Mouse (Mus musculus) cerebellum, adult 11-12 months (tissue): Measurements from ENCODE around the gene Ccdc78.

ENCODE experiments used
- DNase-seq: peaks from one replicate; pipeline ENCODE4 v3.0.0; 2022

Gene Ccdc78

DNA sequence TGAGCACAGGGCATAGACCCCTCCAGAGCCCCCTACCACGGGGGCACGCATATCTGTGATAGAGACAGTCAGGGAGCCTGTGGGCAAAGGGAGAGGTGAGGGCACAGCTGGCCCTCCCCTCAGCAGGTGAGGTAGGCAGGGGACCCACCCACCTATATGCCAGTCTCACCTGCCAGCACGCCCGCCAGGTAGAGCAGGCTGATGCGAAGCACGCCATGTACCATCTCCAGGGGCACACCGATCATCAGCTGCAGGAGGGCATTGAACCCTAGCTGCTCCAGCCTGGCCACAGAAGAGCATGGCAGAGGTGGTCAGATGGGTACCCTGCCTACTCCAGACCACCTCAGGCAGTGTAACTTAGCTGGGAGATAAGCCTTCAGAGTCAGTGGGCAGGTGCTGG lies 48.9 kb downstream of the Ccdc78 start:
- no peak for DNase-seq

DNA sequence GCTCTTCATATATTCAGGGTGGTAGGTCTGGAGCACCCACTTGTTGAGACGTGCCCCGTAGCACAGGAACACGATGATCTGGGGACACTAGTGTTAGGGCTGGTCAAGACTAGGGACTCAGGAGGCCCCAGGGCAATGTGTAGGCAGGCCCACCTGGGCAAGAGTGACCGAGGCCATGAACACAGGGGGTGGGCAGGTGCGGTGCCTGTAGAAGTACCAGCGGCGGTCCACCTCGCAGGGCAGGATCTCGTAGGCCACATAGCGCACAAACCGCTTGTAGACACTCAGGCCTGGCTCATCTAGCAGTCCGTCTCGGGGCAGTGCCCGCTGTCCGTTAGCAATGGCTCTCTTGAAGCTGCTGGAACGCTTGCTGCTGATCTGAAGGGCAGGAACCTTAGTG lies 49.4 kb downstream of the Ccdc78 start:
- DNase-seq = peak; percentile 63

DNA sequence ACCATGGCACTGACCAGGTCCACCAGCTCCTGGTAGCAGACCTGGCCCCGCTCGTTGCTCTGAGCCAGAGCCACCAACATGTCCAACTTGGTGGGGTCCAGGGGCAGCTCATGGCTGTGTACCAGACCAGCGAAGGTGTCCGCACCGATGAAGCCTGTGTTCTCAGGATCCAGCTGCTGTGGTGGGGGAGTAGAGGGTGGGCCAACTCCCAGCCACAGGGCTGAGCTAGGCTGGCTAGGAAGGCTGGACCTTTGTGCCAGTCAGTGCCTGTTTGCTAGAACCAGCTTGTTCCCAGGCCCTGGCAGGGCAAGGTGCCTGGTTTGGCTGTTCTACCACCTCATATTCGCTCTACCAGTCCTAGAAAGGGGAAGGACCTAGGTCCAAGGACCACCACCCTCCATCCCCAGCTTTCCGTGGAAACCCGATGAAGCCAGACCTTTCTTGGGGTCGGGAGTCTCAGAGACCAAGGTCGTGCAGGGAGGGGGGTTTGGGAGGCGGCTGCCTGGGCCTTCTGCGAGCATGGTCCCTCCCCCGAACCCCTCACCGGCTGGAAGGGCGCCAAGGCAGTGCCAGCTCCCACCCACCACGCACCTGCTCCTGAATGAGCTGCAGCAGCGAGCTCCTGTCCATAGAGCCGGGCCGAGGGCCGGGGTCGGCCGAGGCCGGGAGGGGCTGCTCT lies 50.2 kb downstream of the Ccdc78 start:
- no peak for DNase-seq

DNA sequence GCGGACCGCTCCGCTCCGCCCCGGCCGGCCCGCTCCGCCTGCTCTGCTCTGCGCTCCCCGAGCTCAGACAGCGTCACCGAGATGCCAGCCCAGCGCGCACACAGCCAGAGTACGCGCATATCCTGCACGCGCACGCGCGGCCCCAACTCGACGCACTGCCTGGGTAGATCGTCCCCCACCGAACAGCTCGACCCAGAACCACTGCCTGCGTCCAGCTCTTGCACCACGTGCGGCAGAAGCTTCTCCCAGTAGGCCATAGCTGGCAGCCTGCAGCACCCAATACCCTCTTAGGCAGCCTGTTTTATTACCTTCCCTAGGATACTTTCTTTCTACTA lies 50.7 kb downstream of the Ccdc78 start, which contains the start of gene Rhbdl1:
Gene Rhbdl1, minus strand, starts transcription at position 220 of the 335 bp plus-strand sequence.
- peak; percentile 90 for DNase-seq

DNA sequence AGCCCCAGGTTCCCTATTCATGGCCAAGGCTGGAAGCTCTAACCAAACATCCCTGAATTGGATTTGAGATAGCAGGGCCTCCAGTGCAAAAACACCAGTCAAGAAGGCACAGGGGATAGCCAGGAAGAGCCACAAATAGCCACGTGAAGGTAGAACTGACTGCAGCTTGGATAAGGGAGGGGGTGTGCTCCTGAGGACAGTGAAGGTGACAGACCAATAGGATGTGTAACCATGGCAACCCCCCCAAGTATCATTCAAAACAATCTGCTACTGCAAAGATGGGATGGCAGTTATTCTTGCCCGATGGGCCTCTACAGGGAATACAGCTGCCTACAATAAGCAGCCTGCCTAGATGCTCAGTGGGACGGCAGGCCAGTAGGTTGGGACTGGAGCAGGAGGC lies 51.2 kb downstream of the Ccdc78 start:
- no peak for DNase-seq

DNA sequence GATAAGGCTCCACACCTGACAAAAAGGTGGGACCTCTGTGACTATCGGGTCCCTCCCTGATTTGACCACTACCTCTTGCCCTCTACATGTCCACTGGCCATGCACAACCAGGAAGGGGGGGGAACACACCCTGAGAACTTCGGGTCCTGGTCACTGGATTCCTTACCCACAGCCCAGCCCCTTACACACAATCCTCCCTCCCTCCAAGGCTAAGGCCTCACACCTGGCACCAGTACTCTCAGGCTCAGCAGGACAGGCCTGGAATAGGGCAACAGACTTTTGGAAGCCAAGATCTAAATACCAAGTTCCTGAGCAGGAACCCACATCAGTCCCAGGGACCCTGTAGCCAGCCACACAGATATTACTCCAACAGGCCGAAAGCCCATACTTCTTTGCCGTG lies 52.5 kb downstream of the Ccdc78 start:
- DNase-seq = no peak

DNA sequence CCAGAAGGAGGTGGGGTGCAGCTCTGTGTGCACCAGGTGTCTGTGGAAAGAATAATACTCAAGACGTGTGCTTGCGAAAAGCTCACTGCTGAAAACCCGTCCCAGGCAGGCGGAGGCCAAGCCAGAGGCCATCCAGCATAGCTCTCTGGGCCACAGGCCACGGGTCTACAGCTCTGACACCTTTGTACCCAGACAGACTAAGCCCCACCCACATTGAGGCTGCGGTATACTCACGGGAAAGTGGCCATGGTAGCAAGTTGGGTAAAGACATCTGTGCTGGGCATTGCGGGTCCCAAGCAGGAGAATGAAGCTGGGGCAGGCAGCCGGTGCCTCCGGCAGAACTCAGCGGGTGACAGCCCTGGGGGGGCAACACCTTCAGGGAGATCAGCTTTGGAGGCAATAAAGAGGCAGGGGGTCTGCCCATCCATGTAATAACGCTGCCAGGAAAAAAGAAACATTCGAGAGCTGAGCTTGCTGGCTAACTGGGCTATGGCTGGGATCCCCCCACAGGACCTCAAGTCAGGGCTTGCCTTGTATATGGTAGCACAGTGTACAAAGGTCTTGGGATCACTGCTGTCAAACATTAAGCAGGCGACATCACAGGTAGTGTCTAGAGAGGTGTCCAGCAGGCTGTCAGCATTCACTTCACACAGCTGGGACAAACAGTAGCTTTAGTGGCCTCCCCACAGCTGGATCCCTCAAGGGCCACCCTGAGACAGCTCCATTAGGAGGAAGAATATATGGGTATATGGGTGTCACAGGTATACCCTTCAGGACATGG lies 53.3 kb downstream of the Ccdc78 start:
- peak; percentile 55 for DNase-seq
